Mouse (Mus musculus) thymus, adult 2 months (tissue): ENCODE data around the gene Atxn3.

Experiments
- CTCF ChIP-seq: fragments of 200-500 bp; IDR thresholded peaks from 2 replicates; pipeline ENCODE4 v1.5.1; 2012; ENCODE audit warnings: mild to moderate bottlenecking, control low read depth, low read length, moderate library complexity, borderline replicate concordance; ENCODE audit not compliant: control insufficient read depth, poor library complexity, insufficient read depth; ENCODE audit errors: extremely low read depth
- POLR2A ChIP-seq: fragments of 200-500 bp; IDR thresholded peaks from 2 replicates; pipeline ENCODE4 v1.6.1; 2012; ENCODE audit warnings: mild to moderate bottlenecking, low read length, control low read depth, moderate library complexity; ENCODE audit not compliant: control insufficient read depth, poor library complexity, insufficient read depth; ENCODE audit errors: extremely low read depth

DNA sequence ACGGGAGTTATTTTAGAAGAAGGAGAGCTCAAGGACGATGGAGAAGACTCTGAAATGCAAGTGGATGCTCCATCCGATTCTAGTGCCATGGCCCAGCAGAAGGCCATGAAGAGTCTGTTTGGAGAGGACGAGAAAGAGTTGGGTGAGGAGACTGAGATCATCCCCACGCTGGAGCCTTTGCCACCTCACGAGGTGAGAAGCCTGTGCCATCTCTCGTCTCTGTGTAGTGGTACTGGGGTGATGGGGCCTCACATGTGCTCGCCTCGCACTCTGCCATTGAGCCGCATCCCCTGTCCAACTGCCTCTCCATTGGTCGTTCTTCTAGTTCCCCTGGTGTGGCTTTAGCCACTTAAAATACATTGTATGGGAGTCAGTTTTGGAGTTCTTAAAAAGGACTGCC is 42.7 kb upstream of the Atxn3 start:
- TF ChIP-seq CTCF (no peak), POLR2A (no peak)
